Mouse (Mus musculus) lung, postnatal 14 days (tissue): ENCODE results near the gene Nup43.
"Not testable (repeated sequence)": the region's sequence is repeated elsewhere in the genome, so short reads cannot be mapped to it uniquely, and the experiment has no call there.

Experiments used
- DNase-seq: peaks from one replicate; pipeline ENCODE4 v3.0.0; 2021

Gene Nup43

GRCm38 (mm10) chr10:7667342-7667802, at the start of gene Nup43:
Gene Nup43 (plus strand): TSS chr10:7667503.
- peak; percentile 91 for DNase-seq

DNA sequence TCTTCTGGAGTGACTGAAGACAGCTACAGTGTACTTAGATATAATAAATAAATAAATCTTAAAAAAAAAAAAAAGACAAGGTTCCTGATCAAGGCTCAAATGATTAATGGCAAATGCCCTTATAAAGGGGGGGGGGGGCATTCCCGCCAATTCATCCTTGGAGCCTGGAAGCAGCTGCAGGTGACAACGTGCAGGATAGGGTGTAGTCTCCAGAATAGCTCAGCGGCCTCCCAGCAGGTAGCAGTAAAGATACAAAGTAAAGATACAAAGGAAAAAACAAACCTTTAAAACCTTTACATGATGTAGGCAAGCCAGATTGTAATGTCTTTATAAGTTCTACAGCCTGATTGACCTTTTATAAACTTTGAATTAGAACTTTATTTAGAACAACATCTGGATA, 49.7 kb upstream of the Nup43 start:
- not testable (repeated sequence) for DNase-seq

- DNase-seq, result no peak
Observed at GRCm38 (mm10) chr10:7619821-7620241, 47.5 kb upstream of the Nup43 start.

- DNase-seq, result no peak
Observed at GRCm38 (mm10) chr10:7620723-7621122, 46.6 kb upstream of the Nup43 start.

DNA sequence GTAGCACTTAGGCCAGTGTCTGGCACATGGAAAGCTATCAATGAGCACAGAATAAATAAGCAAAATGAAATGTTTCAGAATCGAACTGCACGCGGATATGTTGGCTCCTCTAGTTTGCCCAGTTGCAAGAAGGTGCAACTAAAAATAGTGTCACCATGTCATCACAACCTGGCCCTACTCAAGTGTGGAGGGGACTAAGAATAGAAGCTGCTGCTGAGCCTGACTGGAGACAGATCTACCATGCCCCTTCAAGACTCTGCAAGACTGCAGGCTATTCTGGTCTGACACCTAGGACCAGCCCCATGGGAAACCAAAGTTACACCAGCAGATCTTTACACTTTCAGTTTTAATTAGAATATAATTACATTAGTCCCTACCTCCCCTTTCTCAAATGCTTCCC, 44.9 kb upstream of the Nup43 start:
- DNase-seq, result no peak

GRCm38 (mm10) chr10:7623861-7624518, 43.3 kb upstream of the Nup43 start:
- DNase-seq, result no peak

- DNase-seq, result no peak
Observed at GRCm38 (mm10) chr10:7629092-7629491, 38.2 kb upstream of the Nup43 start.

DNA sequence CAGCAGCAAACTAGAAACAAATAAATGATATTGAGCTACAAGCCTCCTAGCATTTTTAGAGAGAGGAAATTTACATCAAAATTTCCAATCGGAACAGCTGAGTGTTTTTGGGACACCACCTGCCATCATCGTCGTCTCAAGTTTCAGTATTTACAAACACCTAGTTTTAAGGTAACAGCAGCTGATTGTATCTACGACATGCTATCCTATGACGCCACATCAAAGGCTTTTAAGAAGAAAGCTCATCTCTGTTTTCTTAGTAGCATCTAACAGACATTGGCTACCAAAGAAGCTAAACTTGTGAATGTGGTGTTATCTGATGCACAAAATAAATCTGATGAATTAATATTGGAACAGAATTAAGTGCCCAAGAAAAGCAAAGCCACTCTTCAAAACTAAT, 37.0 kb upstream of the Nup43 start:
- no peak for DNase-seq

DNA sequence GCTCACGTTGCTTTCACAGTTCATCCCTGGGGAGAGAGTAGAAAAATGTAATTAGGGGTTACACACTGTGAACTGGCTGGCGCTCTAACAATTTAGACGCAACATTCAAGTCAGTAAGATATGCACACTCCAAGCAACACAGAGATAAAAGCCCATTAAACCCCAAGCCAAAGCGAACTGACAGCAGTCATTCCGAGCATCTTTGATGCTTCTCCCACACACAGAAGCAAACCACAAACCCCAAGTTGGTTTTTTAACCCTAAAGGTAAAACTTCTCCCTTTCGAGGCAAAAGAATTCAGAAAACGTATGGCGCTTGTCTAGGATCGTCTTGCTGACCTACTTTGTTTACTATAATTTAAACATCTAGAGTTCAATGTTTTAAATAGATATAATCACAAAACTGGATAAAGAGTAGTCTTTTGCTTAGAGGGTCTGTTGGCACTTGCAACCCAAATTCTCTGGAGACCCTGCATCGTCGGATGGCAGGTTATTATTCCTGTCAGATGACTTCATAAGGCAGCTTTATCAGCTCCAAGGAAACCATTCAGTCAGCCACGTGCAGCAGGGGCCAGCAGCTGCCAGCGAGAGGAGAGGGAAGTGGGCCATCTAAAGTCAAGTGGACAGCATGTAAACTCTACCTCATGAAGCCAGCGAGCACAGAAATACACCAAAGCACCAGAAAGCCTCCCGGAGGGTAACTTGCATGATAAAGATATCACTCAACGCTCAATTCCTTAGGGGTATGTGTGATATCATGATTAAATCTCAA, 36.2 kb upstream of the Nup43 start:
- no peak for DNase-seq

- no peak for DNase-seq
Observed at GRCm38 (mm10) chr10:7640366-7640765, 26.9 kb upstream of the Nup43 start.

DNA sequence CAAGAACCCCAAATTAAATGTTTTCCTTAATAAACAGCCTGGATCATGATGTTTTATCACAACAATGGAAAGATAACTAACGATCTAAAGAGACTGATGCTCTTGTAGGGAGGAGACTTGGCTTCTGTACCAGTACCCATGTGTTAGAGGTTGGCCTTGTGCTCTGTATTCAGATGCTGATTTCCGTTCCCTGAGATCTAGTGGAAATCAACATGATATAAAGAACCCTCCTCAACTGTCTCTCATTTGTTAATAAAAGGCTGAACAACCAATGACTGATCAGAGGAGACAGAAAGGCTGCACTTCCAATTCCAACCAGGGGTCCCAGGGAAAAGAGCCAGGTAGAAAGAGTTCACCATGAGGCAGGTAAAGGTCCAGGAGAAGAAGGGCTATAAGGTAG, 21.4 kb upstream of the Nup43 start:
- DNase-seq, result no peak

GRCm38 (mm10) chr10:7649059-7649458, 18.2 kb upstream of the Nup43 start:
- no peak for DNase-seq

- no peak for DNase-seq
Observed at GRCm38 (mm10) chr10:7651057-7651456, 16.2 kb upstream of the Nup43 start.

DNA sequence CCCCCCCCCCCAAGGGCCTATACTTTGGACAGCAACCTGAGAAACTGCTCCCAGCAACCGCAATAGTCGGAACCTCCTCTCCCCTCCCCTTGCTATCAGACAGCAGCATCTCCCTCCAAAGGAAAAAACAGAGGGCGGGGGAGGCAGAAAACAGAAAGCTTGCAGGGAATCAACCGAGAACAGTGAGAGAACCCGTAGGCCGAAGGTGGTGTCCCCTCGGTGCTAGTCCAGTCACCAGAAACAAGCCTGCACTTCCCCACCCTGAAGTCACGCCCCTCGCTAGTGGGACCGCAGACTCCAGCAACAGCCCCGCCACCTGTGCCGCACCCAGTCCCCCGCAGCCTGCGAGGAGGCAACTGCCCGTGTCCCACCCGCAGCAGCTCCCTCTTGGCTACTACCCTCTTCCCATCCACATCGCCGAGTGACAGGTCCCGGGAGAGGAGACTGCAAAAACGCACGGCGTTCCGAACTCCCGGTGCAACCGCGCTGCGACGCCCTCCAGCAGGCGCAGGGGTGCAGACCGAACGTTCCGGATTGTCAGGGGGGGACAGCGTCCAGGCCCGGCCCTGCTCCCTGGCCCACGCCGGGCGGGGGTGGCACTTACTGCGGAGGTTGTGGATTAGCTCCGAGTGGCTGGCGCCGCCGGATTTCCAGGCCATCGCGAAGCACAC, 4.7 kb upstream of the Nup43 start:
- no peak for DNase-seq

GRCm38 (mm10) chr10:7663159-7664026, 3.9 kb upstream of the Nup43 start:
- DNase-seq, result peak; percentile 92

- no peak for DNase-seq
Observed at GRCm38 (mm10) chr10:7664027-7664526, 3.2 kb upstream of the Nup43 start.

- no peak for DNase-seq
Observed at GRCm38 (mm10) chr10:7664889-7665288, 2.4 kb upstream of the Nup43 start.

DNA sequence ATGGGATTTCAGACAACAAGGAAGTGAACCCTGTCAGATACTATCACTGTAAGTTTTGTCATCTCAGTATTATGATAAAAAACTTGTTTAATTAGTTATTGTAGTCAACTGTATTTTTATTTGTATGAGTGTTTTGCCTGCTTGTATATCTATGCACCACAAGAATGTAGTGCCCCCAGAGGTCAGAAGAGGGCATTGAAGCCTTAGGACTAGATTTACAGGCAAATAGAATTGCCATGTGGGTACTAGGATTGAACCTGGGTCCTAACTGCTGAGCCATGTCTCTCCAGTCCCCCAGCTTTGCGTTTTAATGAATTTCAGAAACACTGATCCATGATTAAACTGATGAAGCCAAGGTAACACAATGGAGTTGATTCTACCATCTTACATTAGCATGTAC, 6.4 kb downstream of the Nup43 start:
- peak; percentile 20 for DNase-seq

DNA sequence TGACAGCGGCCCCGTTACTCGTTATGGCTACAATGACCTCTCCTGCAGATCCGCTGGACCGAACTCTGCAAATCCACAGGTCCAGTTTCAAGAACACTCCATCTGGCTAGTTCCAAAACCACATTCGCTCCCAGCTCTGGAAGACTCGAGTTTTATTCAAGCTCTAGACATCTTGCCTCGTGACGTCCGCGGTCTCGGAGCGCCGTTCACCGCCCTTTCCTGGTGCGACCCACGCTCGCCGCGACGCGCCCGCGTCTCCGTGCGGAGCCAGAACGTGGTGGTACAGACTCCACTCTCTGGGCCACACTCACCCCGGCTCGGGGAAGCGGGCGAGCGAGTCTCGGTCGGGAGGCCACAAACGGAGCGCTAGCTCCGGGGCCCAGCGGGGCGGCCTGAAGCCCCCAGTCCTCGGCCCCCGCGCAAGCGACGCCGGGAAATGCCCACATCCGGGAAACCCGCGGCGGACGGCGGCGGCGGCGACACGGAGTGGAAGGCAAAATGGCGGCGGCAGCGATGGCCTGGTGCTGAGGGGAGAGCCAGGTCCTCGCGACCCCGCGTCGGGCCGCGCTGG, 13.5 kb downstream of the Nup43 start, which contains the start of the genes Pcmt1 and Lats1:
Gene Pcmt1 (minus strand): TSS at position 406 of the 571 bp plus-strand sequence.
Gene Lats1 (plus strand): TSS at position 484 of the 571 bp plus-strand sequence.
- peak; percentile 88 for DNase-seq

- peak; percentile 67 for DNase-seq
Observed at GRCm38 (mm10) chr10:7681343-7682025, 14.2 kb downstream of the Nup43 start.

DNA sequence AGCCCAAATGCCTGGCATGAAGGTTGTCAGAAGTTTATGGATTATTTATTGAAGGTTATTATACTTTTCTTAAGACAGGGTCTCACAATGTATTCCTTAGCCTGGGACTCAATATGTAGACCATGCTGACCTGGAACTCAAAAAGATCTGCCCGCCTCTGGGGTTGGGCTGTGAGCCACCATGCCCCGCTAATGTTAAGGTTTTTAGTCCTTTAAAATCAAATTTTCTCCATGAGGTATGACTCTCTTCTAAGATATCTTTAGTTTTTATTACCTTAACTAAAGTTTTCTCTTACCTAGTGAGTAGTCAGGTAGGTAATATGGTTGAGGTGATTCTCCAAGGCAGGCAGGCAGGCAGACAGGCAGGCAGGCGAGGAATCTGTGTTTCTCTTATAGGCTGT, 14.9 kb downstream of the Nup43 start:
- no peak for DNase-seq
